Mouse (Mus musculus) lung, embryonic 14.5 days (tissue): ENCODE measurements around the gene Nup205. TPM values are rescaled to one million over a fixed set of nuclear protein-coding genes. Genes with fewer than 3 reads are reported as not detected.

Experiments
- ATAC-seq: fragments of 200-750 bp; cut with Nextera tagmentation; 2 replicates; pipeline ENCODE4 v1.8.0; 2017; ENCODE audit warnings: mild to moderate bottlenecking, moderate TSS enrichment, moderate library complexity; ENCODE audit not compliant: insufficient read depth
- DNase-seq: peaks from one replicate; pipeline ENCODE4 v3.0.0-alpha.2; 2015
- H3K27ac ChIP-seq: fragments of 300-500 bp; sonication (generic); 2 replicates; pipeline ENCODE4 v1.5.1; 2014; ENCODE audit warnings: low read depth, mild to moderate bottlenecking, moderate library complexity
- H3K27me3 ChIP-seq: fragments of 300-500 bp; sonication (generic); 2 replicates; pipeline ENCODE4 v1.6.1; 2014; ENCODE audit warnings: low read length, control low read depth; ENCODE audit not compliant: insufficient read depth
- H3K36me3 ChIP-seq: fragments of 300-500 bp; sonication (generic); 2 replicates; pipeline ENCODE4 v1.6.1; 2014; ENCODE audit warnings: control low read depth; ENCODE audit not compliant: insufficient read depth
- H3K4me1 ChIP-seq: fragments of 300-500 bp; sonication (generic); 2 replicates; pipeline ENCODE4 v1.6.1; 2014; ENCODE audit warnings: antibody characterized with exemption, control low read depth; ENCODE audit not compliant: insufficient read depth
- H3K4me2 ChIP-seq: fragments of 300-500 bp; sonication (generic); 2 replicates; pipeline ENCODE4 v1.6.1; 2014; ENCODE audit warnings: mild to moderate bottlenecking
- H3K4me3 ChIP-seq: fragments of 300-500 bp; sonication (generic); 2 replicates; pipeline ENCODE4 v1.5.1; 2014; ENCODE audit warnings: low read depth, low read length
- H3K9ac ChIP-seq: fragments of 300-500 bp; sonication (generic); 2 replicates; pipeline ENCODE4 v1.6.1; 2014
- H3K9me3 ChIP-seq: fragments of 300-500 bp; sonication (generic); 2 replicates; pipeline ENCODE4 v1.6.1; 2016; ENCODE audit warnings: low read depth, low read length, control low read depth
- CTCF ChIP-seq: IDR thresholded peaks from 2 replicates; pipeline ENCODE4 v1.5.1; 2016; ENCODE audit warnings: antibody characterized with exemption, low read depth
- WGBS: fragments of 180-500 bp; shearing (Covaris S2); extraction: QIAGEN DNeasy Blood & Tissue Kit; methylation state at CpG from one replicate; pipeline ENCODE4 v1.1.7; 2014; 5-methylcytosine and 5-hydroxymethylcytosine counted together
- polyA plus RNA-seq: library from polyadenylated mRNA; unstranded; fragments of >200 nt; fragmentation: Nextera tagmentation; extraction: Ambion mirVana; gene quantifications from 2 replicates; pipeline ENCODE4 v1.2.1, GENCODE M21; 2014

Gene Nup205
- polyA plus RNA-seq, 1 experiment from 2014 or later = 65.3 TPM

GRCm38 (mm10) chr6:35256691-35257090 is 79.5 kb downstream of the Nup205 start:
- DNase-seq (peak; percentile 82), ATAC-seq (no peak)
- Histone ChIP-seq H3K27me3 (no peaks in the 10 kb centered on the region), H3K27ac (no peak overlapping the region; the same call in 1 of the 2 replicates), H3K4me2 (peak overlapping the region; percentile 78), H3K9me3 (no peaks in the 10 kb centered on the region), H3K9ac (no peak overlapping the region), H3K4me3 (no peak overlapping the region), H3K4me1 (peaks cover 27% of the 10 kb centered on the region), H3K36me3 (peaks cover 9% of the 10 kb centered on the region)
- 44% methylated on average over 7 of the region's 7 CpGs for WGBS
- TF ChIP-seq CTCF = no peak

- Histone ChIP-seq H3K9me3 (no peaks in the 10 kb centered on the region), H3K4me2 (no peak overlapping the region; the same call in 1 of the 2 replicates), H3K9ac (no peak overlapping the region), H3K36me3 (peaks cover 16% of the 10 kb centered on the region), H3K27me3 (no peaks in the 10 kb centered on the region), H3K4me3 (no peak overlapping the region), H3K4me1 (peaks cover 27% of the 10 kb centered on the region), H3K27ac (no peak overlapping the region)
- TF ChIP-seq CTCF = no peak
- DNase-seq = no peak
- no peak for ATAC-seq
- 78% methylated on average over 13 of the region's 13 CpGs for WGBS
These were observed 80.5 kb downstream of the Nup205 start for GRCm38 (mm10) chr6:35257626-35258190.

GRCm38 (mm10) chr6:35258922-35259321 is 81.7 kb downstream of the Nup205 start:
- ATAC-seq (no peak), DNase-seq (no peak)
- H3K9ac ChIP-seq = no peak overlapping the region
- no peaks in the 10 kb centered on the region for H3K9me3 ChIP-seq
- no peak for TF ChIP-seq CTCF
- H3K36me3 ChIP-seq = peaks cover 27% of the 10 kb centered on the region
- H3K4me2 ChIP-seq = no peak overlapping the region
- 95% methylated on average over 2 of the region's 2 CpGs for whole genome bisulfite sequencing
- peaks cover 24% of the 10 kb centered on the region for H3K4me1 ChIP-seq
- H3K27me3 ChIP-seq = no peaks in the 10 kb centered on the region
- H3K4me3 ChIP-seq = no peak overlapping the region
- no peak overlapping the region for H3K27ac ChIP-seq

GRCm38 (mm10) chr6:35259526-35259925 is 82.3 kb downstream of the Nup205 start:
- 69% methylated on average over 5 of the region's 5 CpGs for WGBS
- no peak overlapping the region for H3K27ac ChIP-seq
- H3K4me3 ChIP-seq = no peak overlapping the region
- TF ChIP-seq CTCF = no peak
- no peaks in the 10 kb centered on the region for H3K9me3 ChIP-seq
- H3K9ac ChIP-seq = no peak overlapping the region
- no peaks in the 10 kb centered on the region for H3K27me3 ChIP-seq
- ATAC-seq (no peak), DNase-seq (no peak)
- peaks cover 27% of the 10 kb centered on the region for H3K36me3 ChIP-seq
- H3K4me1 ChIP-seq = peaks cover 18% of the 10 kb centered on the region
- no peak overlapping the region for H3K4me2 ChIP-seq

GRCm38 (mm10) chr6:35260531-35260930 is 83.3 kb downstream of the Nup205 start:
- Histone ChIP-seq H3K9me3 (no peaks in the 10 kb centered on the region), H3K4me1 (peaks cover 17% of the 10 kb centered on the region), H3K27ac (no peak overlapping the region), H3K27me3 (no peaks in the 10 kb centered on the region), H3K4me3 (no peak overlapping the region), H3K4me2 (no peak overlapping the region), H3K36me3 (peaks cover 27% of the 10 kb centered on the region), H3K9ac (no peak overlapping the region)
- ATAC-seq (no peak), DNase-seq (no peak)
- 80% methylated on average over 7 of the region's 7 CpGs for WGBS
- TF ChIP-seq CTCF = no peak

- H3K27me3 ChIP-seq = no peaks in the 10 kb centered on the region
- H3K4me1 ChIP-seq = no peaks in the 10 kb centered on the region
- H3K9me3 ChIP-seq = no peaks in the 10 kb centered on the region
- ATAC-seq (no peak), DNase-seq (no peak)
- H3K36me3 ChIP-seq = peaks cover 27% of the 10 kb centered on the region
- no peak overlapping the region for H3K4me3 ChIP-seq
- WGBS = 83% methylated on average over 15 of the region's 15 CpGs
- no peak for TF ChIP-seq CTCF
- H3K9ac ChIP-seq = no peak overlapping the region
- H3K27ac ChIP-seq = no peak overlapping the region
- H3K4me2 ChIP-seq = no peak overlapping the region
These were observed 88.5 kb downstream of the Nup205 start for GRCm38 (mm10) chr6:35265580-35266278.

- Histone ChIP-seq H3K36me3 (0 out of 2 replicates have a peak, but pooled peaks cover under 1% of the 10 kb centered on the region), H3K27ac (no peak overlapping the region), H3K4me1 (no peaks in the 10 kb centered on the region), H3K4me2 (no peak overlapping the region), H3K4me3 (no peak overlapping the region), H3K9me3 (no peaks in the 10 kb centered on the region), H3K9ac (no peak overlapping the region), H3K27me3 (no peaks in the 10 kb centered on the region)
- ATAC-seq (no peak), DNase-seq (no peak)
- WGBS = 92% methylated on average over 13 of the region's 13 CpGs
- no peak for TF ChIP-seq CTCF
These were observed 91.5 kb downstream of the Nup205 start for GRCm38 (mm10) chr6:35268711-35269110.
